Mouse (Mus musculus): Measurements from ENCODE around the gene 6330409D20Rik. TPM values are rescaled to one million over a fixed set of nuclear protein-coding genes. Genes with fewer than 3 reads are reported as not detected.

6330409D20Rik gene
- total RNA-seq, 2 experiments from 2014 or later, result not detected

DNA sequence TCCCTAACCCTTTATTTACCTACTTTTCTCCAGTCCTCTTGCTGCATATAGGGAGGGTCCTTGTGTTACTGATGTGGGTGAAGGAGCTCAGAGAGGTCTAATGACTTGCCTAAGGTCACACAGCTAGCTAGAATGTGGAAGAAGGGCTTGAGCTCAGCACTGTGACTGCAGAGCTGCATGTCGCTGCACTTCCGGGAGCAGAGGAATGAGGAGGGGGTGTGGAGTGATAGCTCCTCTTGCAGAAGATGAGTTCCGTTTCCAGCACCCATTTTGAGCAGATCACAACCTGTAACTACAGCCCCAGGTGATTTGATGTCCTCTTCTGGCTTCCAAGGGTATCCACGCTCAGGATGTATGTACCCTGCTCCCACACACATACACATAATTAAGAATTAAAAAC is 16.7 kb downstream of the 6330409D20Rik start:
- DNase-seq, result no peak

DNA sequence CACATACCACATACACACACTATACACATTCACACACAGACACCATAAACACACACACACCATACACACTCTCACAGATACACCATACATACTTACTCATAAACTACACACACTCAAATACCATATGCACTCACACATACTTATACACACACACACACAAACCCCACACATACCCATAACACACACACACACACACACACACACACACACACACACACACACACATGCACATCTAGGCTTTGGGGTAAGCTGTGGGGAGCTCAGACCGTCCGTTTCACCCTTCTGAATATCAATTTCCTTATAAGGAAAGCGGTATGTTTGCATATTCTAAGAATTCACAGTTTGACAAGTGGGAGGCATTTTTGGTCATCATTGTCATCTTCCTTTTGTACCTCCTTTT is 18.2 kb downstream of the 6330409D20Rik start:
- DNase-seq, result no peak

- DNase-seq, result no peak
Measured at GRCm38 (mm10) chr2:32722046-32722445, 18.8 kb downstream of the 6330409D20Rik start.

GRCm38 (mm10) chr2:32720681-32721229 is 20.1 kb downstream of the 6330409D20Rik start, which contains the start of gene Sh2d3c:
Sh2d3c (plus strand) TSS chr2:32721055.
- DNase-seq, result no peak

DNA sequence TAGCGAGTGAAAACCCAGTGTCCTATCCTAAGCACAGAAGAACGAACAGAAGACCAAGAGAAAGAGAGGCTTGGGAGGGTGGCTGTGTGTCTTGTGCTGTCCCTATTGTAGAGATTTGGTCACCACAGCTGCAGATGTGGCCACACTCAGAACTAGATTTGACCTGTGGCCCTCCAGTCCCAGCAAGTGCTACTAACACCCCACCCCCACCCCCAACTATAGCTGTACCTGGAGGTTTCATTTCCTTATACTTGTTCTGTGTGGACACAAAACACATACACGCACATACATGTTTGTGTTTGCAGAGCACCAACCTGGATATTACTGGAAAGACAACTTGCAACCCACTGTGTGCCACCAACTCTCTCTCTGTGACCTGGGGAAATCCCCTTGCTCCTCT is 20.8 kb downstream of the 6330409D20Rik start:
- DNase-seq, result no peak

DNA sequence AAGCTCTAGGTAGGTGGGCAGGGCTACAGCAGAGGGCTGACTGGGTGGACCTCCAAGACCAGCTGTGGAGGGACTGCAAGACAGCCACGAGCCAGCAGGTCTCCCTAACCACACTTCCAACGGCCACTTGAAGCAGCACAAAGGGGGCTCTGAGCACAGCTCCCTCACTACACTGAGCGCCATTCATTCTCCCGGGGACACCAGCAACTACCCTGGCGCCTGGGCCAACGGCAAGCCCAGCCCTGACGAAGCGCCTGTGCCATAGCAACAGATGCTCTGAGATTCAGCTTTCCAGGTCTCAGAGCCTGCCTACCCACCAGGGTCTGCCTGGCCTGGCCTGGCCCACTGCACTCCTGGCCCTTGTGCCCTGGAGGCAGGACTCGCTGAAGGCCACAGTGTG is 22.1 kb downstream of the 6330409D20Rik start:
- DNase-seq, result no peak

GRCm38 (mm10) chr2:32714987-32715425 is 25.8 kb downstream of the 6330409D20Rik start:
- peak; percentile 47 to 69 for DNase-seq

DNA sequence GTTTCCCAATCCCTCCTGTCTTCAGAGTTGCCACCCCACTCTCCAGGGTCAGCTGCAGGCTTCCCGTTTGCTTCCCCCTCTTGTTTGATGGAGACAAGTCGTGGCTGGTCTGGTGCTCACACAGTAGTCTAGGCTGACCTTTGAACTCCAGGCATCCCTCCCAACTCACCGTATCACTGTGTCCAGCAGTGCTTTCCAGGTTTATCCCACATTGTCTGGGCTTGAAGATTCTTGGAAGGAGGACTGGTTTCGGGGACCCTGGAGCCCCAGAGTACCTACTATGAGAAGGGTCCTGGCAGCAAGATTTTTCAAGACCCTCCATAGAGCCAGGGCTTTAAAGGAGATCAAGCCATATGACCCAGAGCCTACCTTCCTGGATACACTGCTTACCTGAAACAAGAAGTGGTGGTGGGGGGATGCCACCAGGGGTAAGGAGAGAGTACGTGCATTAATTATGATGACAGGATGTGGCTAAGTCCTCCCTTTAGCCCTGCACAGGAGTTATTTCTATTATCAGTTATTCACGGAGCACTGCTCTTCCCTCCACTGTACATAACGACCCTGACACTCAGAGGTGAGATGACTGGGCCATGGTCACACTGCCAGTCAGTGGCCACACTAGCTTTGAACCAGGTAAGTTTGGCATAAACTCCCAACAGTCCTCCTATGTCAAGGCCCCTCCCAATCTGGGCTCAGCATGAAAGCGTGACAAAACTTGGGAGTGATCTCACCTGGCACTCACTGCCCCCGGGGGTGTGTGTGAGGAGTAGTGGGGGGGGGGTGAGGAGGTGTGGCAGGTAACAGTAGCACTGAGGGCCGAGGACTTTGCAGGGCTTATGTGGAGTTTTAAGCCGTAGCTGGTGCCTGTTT is 26.5 kb downstream of the 6330409D20Rik start:
- DNase-seq, result no peak

DNA sequence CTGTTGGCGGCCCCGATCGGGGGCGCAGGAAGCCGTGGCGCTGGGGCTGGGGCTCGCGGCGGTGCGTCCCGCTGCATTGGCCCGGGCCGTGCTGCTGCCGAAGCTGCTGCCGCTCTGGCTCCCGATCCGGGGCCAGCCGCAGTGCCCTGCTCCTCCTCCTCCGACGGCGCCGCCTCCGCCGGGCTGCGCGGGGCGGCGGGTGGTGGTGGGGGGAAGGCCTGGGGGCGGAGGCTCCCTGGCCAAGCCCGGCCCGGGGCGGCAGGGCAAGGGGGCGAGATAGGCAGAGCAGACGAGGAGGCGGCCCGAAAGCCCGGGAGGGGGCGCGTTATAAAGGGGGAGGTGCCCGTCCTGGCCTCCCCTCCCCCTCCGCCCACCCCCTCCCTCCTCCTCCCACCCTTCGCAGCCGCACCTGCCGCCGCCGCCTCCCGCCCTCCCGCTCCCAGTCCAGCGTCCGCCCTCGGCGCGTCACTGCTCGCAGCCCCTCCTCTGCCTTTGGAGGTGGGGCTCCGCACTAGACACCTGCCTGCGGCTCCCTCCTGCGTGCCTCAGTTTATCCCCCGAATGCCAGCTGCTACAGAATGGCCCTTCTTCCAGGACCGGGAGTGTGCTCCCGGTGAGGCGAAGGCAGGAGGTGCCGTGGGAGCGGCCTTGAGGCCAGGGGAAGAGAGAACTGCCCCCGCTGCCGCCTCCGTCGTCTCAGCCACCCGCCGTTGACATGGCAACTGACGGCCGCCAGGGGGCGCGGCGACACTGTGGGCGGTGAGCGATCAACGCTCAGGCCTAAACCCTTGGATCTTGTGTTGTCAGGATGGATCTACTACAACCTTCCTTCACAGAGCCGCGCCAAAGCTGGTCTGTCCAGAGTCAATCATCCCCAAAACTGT is 27.6 kb downstream of the 6330409D20Rik start, which contains the start of gene Cdk9:
Gene Cdk9 (minus strand): TSS at position 143 of the 884 bp plus-strand sequence.
- peak; percentile 93 to 95 for DNase-seq

DNA sequence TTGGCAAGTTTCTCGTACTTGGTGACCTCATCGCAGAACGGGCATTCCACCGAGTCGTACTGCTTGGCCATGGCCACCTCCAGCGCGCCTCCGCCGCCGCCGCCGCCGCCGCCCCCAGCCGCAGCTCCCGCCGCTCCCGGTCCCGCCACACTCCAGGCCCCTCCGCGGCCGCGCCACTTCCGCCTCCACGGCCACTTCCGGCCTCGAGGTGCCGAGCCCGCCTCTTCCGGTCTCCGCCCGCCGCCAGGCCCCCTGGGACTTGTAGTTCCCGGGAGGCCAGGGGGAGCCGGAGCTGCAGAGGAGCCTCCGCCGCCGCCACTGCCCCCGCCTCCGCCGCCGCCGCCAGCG is 28.3 kb downstream of the 6330409D20Rik start:
- peak; percentile 96 to 97 for DNase-seq

GRCm38 (mm10) chr2:32712108-32712551 is 28.7 kb downstream of the 6330409D20Rik start:
- DNase-seq, result peak; percentile 79 to 88

DNA sequence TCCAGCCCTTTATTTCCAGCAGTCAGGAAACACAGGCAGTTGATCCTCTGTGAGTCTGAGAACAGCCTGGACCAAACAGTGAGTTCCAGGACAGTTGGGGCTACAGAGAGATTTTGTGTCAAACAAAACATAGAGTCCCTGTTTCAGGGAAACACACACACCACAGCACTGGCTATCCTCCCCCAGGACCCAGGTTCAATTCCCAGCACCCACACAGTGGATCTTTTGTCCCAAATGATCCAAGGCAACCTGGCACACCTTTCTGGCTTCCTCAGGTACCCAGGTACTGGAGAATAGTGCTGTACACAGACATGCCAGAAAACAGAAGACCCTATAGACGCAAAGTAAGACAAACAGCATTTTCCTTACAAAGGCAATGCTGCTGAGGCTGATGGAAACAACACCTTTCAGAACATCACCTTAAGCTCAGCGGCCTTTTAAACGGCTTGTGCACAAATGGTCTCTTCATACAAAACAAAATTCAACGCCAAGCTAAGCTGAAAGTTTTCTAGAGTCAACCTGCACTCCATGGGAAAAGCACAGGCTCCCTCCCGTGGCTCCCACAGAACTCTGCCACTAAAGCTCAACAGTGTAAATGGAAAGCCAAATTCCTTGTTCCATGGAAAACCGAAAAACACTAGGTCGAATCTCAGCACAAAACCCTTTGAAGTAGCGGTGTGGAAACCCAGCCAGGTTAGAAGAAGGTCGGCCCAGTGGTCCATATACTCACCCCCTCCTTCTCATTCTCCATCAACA is 29.3 kb downstream of the 6330409D20Rik start:
- DNase-seq, result no peak

DNA sequence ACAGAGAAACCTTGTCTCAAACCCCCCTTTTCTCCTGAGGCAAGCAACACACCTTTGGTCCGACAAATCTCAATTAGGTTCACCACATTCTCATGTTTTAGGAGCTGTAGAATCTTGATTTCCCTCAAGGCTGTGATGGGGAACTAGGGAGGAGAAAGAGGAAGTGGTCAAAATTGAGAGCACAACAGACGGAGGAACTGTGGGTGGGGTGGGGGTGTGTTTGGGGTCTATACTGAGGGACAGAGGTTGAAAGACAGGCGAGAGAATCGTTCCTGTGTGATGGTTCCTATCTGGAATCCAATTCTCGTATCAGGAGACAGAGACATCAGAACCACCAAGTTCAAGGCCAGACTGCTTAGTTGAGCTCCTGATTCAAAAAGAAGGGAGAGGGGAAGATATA is 30.4 kb downstream of the 6330409D20Rik start:
- DNase-seq, result no peak

GRCm38 (mm10) chr2:32709521-32710137 is 31.2 kb downstream of the 6330409D20Rik start:
- no peak for DNase-seq

DNA sequence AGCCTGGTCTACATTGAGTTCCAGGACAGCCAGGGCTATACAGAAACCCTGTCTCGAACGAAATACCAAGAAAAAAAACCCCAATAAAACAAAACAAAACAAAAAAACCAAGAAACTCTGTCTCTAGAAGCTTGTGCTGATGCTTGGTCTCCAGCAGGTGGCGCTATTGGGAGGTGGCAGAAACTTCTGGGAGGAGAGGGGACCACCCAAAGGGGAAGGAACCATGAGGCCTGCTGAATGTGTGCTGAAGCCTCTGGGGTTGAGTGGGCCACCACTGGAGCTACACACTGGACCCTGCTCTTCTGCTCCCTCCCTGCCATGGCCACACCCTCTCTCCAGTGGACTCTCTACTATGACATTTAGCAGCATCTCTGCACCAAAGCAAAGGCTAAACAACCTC is 32.2 kb downstream of the 6330409D20Rik start:
- peak; percentile 53 to 71 for DNase-seq

DNA sequence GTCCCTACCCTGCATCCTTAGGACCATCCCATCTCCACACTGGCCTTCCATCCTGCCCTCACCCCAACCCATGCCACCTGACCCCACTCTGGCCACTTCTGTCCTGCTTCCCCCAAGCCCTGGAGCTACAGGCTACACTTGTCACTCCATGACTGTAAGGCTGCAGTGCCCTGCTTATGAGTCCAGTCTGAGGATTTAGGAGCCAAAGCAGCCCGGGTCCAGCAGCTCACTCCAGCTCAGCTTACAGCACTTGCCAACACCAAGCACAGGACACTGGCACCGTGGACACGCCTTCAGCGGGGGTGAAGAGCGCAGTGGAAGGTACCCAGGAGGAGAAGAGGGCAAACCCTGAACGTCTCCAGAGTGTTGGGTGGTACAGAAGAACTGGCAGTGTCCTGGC is 33.8 kb downstream of the 6330409D20Rik start:
- DNase-seq, result no peak

DNA sequence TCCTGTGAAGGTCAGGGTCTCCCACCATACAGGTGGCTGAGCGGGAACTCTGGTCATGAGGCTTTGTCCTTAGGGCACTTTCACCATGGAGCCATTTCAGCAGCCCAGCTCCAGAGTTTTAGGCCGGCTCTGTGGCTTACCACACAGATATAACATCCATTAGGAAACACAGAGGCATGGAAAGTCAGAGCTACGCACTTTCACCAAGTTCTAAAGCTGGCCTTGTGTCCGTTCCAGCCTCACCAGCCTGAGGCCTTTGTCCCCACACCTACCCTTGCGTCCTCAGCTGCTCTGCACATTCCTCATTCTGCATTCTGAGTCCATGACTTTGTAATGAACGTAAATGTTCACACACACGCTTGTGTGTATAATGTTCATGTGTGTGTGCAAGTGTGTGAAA is 35.8 kb downstream of the 6330409D20Rik start:
- DNase-seq, result no peak

DNA sequence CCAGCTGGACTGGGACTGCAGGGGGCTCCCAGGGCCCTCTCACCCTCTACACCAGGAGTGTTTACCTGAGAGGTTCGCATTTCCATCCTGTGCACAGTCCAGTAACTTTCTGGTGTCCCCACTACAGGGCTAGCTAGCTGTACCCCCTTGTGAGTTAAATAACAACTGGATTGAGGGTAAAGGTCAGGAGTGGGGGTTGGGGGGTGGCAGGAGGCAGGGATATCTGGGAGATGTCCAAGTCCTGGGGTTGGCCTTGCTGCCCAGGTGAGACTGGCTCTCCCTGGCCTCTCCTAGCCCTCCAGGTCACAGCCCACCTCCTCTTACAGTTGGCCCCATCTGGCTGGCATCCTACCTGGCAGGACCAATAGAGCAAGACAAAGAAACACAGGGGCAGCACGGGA is 36.8 kb downstream of the 6330409D20Rik start, which contains the start of gene Fpgs:
Gene Fpgs (minus strand): TSS at position 125 of the 401 bp plus-strand sequence.
- DNase-seq, result peak in 1 of 2 experiments; percentile 36

DNA sequence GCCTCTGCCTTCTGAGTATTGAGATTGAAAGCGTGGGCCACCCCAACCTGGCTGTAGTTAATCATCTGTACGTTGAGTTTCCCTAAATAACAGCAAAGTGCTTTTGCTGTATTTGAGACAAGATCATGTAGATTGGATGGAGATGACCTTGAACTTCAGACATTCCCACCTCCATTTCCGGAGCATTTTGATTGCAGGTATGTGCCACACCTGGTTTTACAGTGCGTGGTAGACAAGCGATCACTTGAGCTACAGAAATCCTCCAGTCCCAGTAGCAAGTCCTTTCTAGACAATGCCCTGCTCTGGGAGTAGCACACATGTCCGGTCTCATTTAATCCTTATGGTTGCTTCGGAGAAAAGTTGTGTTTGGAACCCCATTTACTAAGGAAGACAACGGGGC is 37.8 kb downstream of the 6330409D20Rik start:
- no peak for DNase-seq

GRCm38 (mm10) chr2:32700966-32701743 is 39.7 kb downstream of the 6330409D20Rik start:
- DNase-seq, result no peak
